Mouse (Mus musculus) c-Kit-positive CD71-negative TER-119-negative erythroid progenitor cells, embryonic 14.5 days (primary cell): ENCODE results near the gene Plin5.
"Not testable (repeated sequence)": the region's sequence is repeated elsewhere in the genome, so short reads cannot be mapped to it uniquely, and the experiment has no call there.

Experiments used
- DNase-seq: peaks from one replicate; pipeline ENCODE4 v3.0.0-alpha.2; 2013; ENCODE audit warnings: low read depth

Plin5 gene

GRCm38 (mm10) chr17:56107736-56108135 is 9.7 kb downstream of the Plin5 start:
- no peak for DNase-seq

DNA sequence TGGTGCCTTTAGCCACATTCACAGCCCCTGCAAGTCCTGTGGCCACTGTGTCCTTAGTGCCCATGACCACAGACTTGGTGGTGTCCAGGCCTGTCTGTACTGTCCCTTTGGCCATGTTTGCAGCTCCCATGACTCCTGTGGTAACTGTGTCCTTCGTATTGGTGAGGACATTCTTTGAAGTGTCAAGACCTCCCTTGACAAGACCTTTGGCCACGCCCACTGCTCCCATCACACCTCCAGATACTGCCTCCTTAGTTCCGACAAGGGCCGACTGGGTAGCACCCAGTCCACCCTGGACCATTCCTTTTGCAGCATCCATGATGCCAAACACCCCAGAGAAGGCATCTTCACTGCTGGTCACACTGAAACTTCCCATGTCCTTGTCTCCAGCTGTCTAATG is 10.4 kb downstream of the Plin5 start:
- DNase-seq, result no peak

GRCm38 (mm10) chr17:56106436-56106835 is 11.0 kb downstream of the Plin5 start:
- not testable (repeated sequence) for DNase-seq

GRCm38 (mm10) chr17:56104821-56105220 is 12.6 kb downstream of the Plin5 start:
- not testable (repeated sequence) for DNase-seq

DNA sequence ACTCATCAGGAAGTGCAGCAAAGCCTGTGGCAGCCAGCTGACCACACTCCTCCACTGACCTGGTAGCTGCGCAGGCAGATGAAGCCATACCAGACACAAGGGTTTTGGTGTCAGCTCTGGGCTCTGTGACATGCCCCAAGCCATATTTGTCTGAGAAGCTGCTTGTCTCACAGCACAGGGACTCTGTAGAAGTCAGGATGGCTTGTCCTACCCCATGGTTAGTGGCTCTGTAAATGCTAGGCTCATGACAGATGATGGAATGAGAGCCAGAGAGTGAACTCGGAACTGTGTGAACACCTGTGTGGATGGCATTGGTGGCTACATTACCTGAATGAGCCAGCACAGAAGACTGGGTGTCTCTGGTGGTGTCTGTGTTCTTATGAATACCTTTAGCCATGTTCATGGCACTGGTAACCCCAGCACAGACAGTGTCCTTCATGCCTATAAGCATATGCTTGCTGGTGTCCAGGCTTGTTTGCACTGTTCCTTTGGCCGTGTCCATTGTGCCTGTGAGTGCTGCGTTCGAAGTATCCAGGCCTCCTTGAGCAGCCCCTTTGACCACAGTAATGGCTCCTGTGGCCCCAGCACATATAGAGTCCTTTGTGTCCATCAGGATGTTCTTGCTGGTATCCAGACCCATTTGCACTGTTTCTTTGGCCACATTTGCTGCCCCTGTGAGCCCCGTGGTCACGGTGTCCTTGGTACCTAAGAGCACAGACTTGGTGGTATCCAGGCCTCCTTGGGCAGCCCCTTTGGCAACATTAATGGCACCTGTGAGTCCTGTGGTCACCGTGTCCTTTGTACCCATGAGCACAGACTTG is 13.7 kb downstream of the Plin5 start:
- no peak for DNase-seq

- DNase-seq, result no peak
Measured at GRCm38 (mm10) chr17:56102927-56103326, 14.5 kb downstream of the Plin5 start.

GRCm38 (mm10) chr17:56102158-56102557 is 15.2 kb downstream of the Plin5 start:
- DNase-seq, result no peak

- no peak for DNase-seq
Measured at GRCm38 (mm10) chr17:56100811-56101210, 16.6 kb downstream of the Plin5 start.

DNA sequence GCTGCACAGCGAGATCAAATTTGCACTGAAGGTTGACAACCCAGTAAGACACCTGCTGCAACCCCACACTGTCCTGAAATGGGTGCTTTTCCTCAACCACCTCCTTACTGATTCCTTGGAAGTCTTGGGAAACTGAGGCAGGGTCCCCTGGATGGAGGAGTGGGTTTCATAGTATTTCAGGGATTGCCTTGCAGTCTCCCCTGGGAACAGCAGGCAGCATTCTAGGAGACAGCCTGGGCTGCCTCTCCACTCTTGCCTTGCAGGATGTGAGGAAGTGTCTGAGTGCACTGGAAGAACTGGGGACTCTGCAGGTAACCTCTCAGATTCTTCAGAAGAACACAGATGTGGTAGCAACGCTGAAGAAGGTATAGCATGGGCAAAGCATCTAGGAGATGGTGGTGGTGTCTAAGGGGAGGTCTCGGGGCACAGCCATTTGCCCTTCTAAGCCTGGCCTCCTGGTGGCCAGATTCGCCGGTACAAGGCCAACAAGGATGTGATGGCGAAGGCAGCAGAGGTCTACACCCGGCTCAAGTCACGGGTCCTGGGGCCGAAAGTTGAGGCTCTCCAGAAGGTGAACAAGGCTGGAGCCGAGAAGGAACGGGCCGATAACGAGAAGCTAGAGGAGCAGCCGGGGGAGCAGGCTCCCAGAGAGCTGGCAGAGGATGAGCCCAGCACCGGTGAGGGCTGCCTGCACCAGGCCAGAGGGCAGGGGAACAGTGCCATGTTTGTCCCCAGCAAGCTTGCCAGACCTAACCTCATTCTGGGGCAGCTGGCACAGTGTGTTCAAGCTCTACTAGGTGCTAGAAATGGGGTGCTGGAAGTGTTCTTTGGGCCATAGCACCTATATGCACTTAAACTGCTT is 18.5 kb downstream of the Plin5 start:
- DNase-seq, result no peak

GRCm38 (mm10) chr17:56098180-56098579 is 19.2 kb downstream of the Plin5 start:
- no peak for DNase-seq

- DNase-seq, result no peak
Measured at GRCm38 (mm10) chr17:56096883-56097282, 20.5 kb downstream of the Plin5 start.

- no peak for DNase-seq
Measured at GRCm38 (mm10) chr17:56092794-56093193, 24.6 kb downstream of the Plin5 start.

DNA sequence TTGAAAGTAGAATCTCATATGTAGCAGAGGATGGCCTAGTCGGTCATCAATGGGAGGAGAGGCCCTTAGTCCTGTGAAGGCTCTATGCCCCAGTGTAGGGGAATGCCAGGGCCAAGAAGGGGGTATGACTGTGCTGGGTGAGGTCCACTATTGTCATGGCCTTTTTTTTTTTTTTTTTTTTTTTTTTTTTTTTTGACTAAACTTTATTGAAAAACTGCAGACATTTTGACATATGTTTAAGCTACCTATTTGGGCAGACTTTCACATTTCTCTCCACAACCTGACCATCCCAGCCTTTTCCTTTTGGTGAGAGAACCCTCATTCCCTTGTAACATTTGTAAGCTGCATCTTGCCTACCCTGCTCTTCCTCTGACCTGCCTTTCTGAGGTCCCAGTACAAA is 25.1 kb downstream of the Plin5 start:
- DNase-seq, result no peak

GRCm38 (mm10) chr17:56080781-56081585 is 36.4 kb downstream of the Plin5 start:
- no peak for DNase-seq

DNA sequence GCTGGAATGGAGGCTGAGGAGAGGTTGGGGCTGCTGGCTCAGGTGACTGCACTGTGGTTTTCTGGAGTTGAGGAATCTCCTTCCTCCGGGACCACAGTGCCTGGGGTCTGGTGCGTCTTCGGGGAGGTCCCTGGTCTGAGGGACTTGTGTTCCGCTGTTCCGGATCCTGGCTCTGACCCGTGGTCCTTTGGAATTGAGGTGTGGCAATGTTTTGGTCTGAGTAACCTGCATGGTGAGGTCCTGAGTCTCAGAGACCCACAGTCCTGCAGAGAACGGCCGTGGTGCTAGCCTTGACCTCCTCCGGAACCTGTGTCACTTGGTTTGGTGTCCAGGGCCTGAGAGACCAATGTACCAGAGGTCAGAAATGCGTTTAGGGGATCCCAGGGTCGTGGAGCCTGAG is 37.5 kb downstream of the Plin5 start:
- no peak for DNase-seq

DNA sequence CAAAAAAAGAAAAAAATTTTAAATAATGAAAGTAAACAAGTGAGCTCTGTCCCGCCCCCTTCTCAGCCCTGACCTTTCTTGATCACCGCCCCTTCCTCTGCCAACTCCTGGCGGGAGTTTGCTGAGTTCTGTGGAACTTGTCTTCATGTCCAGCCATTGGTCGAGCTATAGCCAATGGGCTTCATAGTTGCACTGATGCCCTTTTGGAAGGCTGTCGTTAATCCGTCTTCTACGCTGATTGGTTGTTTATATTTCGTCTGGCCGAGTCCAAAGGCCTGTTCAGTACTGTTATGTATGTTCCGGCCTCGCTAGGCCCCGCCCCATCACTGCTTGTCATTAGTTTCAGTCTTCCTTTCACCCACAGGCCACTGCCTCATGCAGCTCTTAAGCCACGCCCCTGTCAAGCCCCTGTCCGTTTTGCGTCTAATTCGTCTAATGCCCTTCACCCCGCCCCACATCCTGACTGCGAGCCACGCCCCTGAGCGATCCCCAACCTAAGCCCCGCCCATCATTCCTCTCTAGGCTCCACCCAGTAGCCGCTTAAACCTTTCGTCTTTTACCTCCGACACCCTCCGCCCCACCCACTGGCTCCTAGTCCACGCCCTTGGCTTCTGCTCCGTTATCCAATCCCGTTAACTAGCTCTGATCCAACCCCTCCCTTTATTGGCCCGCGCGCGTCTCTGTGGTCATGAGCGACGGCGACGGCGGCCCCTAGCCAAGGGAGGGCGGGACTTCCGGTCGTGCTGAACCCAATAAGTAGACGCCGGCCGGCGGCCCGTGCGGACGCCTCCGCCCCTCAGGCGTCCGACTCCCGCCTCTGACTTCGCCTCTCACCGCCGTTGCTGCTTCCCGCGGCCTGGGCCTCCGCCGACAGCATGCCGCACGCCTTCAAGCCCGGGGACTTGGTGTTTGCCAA is 38.3 kb downstream of the Plin5 start, which contains the start of gene Hdgfl2:
TSS of gene Hdgfl2 (plus strand) at position 755 of the 916 bp plus-strand sequence.
- DNase-seq, result peak; percentile 99

DNA sequence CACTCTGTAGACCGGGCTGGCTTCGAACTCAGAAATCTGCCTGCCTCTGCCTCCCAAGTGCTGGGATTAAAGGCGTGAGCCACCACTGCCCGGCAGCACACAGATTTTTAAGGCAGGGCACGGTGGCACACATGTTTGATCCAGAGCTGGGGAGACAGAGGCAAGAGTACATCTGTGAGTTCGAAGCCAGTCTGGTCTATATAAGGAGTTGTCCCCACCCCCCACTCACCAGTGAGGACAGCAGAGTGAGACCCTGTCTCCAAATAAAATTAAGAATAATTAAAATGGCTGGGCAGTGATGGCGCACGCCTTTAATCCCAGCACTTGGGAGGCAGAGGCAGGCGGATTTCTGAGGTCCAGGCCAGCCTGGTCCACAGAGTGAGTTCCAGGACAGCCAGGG is 39.0 kb downstream of the Plin5 start:
- DNase-seq, result not testable (repeated sequence)

DNA sequence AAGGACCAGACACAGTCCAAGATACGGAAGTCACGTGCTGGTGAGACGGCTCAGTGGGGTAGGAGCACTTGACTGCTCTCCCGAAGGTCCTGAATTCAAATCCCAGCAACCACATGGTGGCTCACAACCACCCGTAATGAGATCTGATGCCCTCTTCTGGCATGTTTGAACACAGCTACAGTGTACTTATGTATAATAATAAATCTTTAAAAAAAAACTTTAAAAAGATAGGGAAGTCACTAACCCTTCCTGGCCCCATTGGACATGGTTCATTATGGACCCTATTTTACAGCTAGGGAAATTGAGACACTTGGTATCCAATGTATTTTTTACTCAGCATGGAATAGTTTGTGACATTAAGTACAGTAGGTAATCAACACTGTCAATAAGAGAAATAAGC is 39.9 kb downstream of the Plin5 start:
- DNase-seq, result no peak

DNA sequence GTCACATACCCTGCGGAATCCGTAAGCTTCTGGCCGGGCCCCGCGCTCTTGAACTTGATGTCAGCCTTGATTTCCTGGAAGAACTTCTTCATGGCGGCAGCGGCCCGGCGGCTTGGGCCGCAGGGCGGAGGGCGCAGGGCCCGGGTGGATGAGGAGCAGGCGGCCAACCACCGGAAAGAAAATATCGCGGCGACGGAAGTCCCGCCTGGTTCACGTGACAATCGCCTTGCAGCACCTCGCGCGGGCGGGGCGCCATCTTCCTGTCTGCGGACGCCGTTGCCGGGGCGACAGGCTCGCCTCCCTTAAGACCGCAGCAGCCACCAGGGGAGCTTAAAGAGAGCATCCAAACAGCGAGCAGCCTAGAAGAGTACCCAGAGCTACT is 42.6 kb downstream of the Plin5 start, which contains the start of gene Ubxn6:
TSS of gene Ubxn6 (minus strand) at position 202 of the 382 bp plus-strand sequence.
- DNase-seq, result peak; percentile 92

- DNase-seq, result peak; percentile 86
Measured at GRCm38 (mm10) chr17:56074097-56074826, 43.1 kb downstream of the Plin5 start.
